Mouse (Mus musculus): ENCODE data around the gene Xxylt1.

The Xxylt1 gene

DNA sequence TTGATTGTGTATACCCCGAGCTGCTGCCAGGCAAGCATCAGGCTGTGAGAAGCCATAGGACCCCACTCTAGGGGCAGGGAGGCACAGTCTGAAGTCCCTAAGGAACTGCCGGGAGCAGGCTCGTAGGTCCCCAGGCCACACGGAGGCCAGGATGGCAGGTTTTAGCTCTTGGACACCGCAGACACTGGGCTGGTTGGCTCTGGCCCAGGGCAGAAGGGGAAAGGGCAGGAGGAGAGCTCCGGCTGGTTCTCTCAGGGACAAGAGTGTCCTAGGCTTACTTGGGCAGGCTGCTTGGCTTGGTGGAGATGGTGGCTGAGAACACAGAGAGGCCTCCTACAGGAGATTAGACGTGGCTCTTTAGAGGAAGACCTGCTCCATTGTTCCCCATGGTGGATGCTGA, 162.4 kb downstream of the Xxylt1 start:
- DNase-seq (ENCODE audit: low read depth, low spot score): no peak

DNA sequence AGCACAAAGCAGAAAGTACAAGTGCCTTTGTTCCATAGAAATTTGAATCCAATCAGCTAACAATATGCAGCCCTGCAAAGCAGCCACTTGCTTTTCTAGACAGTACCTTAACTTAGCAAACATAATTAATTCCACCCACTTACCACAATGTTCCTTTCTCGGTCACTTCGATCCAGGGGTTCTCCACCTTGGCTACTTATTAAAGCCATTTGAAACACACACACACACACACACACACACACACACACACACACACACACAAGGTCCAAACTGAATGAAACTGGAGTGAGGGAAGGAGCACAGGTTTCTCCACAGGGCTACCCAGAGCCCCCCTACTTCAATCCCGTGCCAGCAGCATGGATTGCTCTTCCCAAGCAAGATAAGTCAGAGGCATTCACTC, 164.3 kb downstream of the Xxylt1 start:
- no peak for DNase-seq (ENCODE audit: low read depth, low spot score)

DNA sequence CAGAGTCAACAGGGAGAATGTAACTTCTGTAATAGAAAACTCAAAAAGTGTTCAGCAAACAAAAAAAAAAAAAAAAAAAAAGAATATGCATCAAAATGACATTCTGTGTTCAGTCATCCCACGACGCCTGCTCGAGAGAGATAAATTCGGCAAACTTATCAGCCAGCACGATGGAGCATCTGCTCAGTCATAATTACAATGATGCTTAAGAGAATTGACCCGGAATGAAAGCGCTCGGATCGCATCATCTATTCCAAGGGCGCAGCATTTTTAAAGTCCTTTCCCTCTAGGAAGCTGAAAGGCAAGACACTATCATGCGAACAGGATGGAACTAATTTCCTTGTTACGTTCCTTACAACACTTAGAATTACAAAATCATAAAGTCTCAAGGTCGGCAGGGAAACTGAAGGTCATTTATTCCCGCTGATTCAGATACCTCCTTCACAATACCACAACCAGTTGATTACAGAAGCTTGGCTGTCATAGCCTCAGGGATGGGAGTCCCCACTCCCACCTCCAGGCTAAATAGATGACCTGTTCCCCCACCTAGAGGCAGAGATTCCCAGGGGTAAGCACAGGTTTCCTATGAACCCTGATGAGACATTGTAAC, 165.5 kb downstream of the Xxylt1 start:
- no peak for DNase-seq (ENCODE audit: low read depth, low spot score)
